8 mouse cellular contexts compared by ENCODE assay signal in genomic region chr7:75371991-75372390, GRCm38 (mm10).
A peak's percentile ranks its signal among the peaks of the same experiment; 100 is the strongest.
DNase-seq lines count a peak whose midpoint lies in the region; ATAC-seq and TF ChIP-seq lines count a peak whose summit lies in the region.

No protein-coding gene starts in this region.

- H3K4me1 ChIP-seq in kidney, adult 2 months (ENCODE audit: control insufficient read depth, insufficient read depth, low read length): no peaks in the 10 kb centered on the region
- peaks cover 11% of the 10 kb centered on the region for H3K4me1 ChIP-seq in liver, embryonic 13.5 days (replicated peaks)
- H3K4me1 ChIP-seq in spleen, adult 2 months (ENCODE audit: control insufficient read depth, insufficient read depth, insufficient read length): peaks cover 9% of the 10 kb centered on the region
- H3K4me1 ChIP-seq in midbrain, embryonic 10.5 days: no peaks in the 10 kb centered on the region
- 0 out of 2 replicates have a peak, but pooled peaks cover 3% of the 10 kb centered on the region for H3K4me1 ChIP-seq in intestine, postnatal 0 days (replicated peaks; ENCODE audit: control insufficient read depth, insufficient read depth, low read length)

- peak; percentile 91 for ATAC-seq in activated CD4-positive, CD25-positive, alpha-beta regulatory T cell, adult 4 months
- 0 out of 2 replicates have a peak, but pooled peaks have one; percentile 39 for ATAC-seq in liver, embryonic 13.5 days (ENCODE audit: low read depth)
- ATAC-seq in intestine, postnatal 0 days: no peak

- no peak for TF ChIP-seq CTCF in kidney, adult 2 months (conservative IDR thresholded peaks at IDR 0.05; ENCODE audit: insufficient read depth, insufficient read length, low read depth, low read length)
- TF ChIP-seq CTCF in spleen, adult 2 months (IDR thresholded peaks at IDR 0.05; ENCODE audit: extremely low read depth, insufficient read depth, insufficient read length, insufficient replicate concordance): no peak
- TF ChIP-seq CTCF in intestine, postnatal 0 days (IDR thresholded peaks at IDR 0.05; ENCODE audit: low read depth): no peak

- peak; percentile 43 for DNase-seq in kidney, postnatal 10 days
- DNase-seq in kidney, adult 2 months: no peak
- DNase-seq in liver, embryonic 13.5 days: no peak
- peak; percentile 71 to 82 for DNase-seq in spleen, adult 2 months (ENCODE audit: low read depth in 1 of 2, low spot score in 2 of 2)
- no peak for DNase-seq in midbrain, embryonic 10.5 days (ENCODE audit: low spot score)
- DNase-seq in cerebellum, postnatal 4 days (ENCODE audit: low spot score in 2 of 2): no peak

- no peaks in the 10 kb centered on the region for H3K36me3 ChIP-seq in kidney, adult 2 months (ENCODE audit: control insufficient read depth, insufficient read depth, low read length)
- H3K36me3 ChIP-seq in liver, embryonic 13.5 days: no peaks in the 10 kb centered on the region
- H3K36me3 ChIP-seq in spleen, adult 2 months (ENCODE audit: control insufficient read depth, insufficient read depth, low read length): no peaks in the 10 kb centered on the region
- H3K36me3 ChIP-seq in midbrain, embryonic 10.5 days: no peaks in the 10 kb centered on the region
- no peaks in the 10 kb centered on the region for H3K36me3 ChIP-seq in intestine, postnatal 0 days (ENCODE audit: control insufficient read depth, insufficient read depth)

- no peak overlapping the region for H3K4me3 ChIP-seq in kidney, adult 2 months (ENCODE audit: insufficient read depth, low read depth, low read length)
- no peak overlapping the region for H3K4me3 ChIP-seq in liver, embryonic 13.5 days (replicated peaks)
- no peak overlapping the region for H3K4me3 ChIP-seq in spleen, adult 2 months (ENCODE audit: extremely low read depth, insufficient read depth, insufficient read length)
- no peak overlapping the region for H3K4me3 ChIP-seq in midbrain, embryonic 10.5 days
- H3K4me3 ChIP-seq in intestine, postnatal 0 days (ENCODE audit: low read depth, low read length): no peak overlapping the region

- no peak overlapping the region for H3K27ac ChIP-seq in kidney, adult 2 months (ENCODE audit: insufficient read depth, low read depth, low read length)
- H3K27ac ChIP-seq in liver, embryonic 13.5 days: no peak overlapping the region
- peak overlapping the region; percentile 50; the same call in 1 of the 2 replicates for H3K27ac ChIP-seq in spleen, adult 2 months (ENCODE audit: insufficient read depth, low read length)
- H3K27ac ChIP-seq in midbrain, embryonic 10.5 days (replicated peaks): no peak overlapping the region
- no peak overlapping the region for H3K27ac ChIP-seq in intestine, postnatal 0 days (ENCODE audit: low read depth, low read length)

- no peak overlapping the region for H3K9ac ChIP-seq in liver, embryonic 13.5 days
- no peak overlapping the region for H3K9ac ChIP-seq in intestine, postnatal 0 days (ENCODE audit: low read depth, low read length)

- no peak overlapping the region for H3K4me2 ChIP-seq in liver, embryonic 13.5 days
- no peak overlapping the region for H3K4me2 ChIP-seq in intestine, postnatal 0 days (replicated peaks; ENCODE audit: low read depth)

- 58% methylated on average over 6 of the region's 6 CpGs for WGBS in kidney, adult 2 months
- 10% methylated on average over 6 of the region's 6 CpGs for WGBS in liver, embryonic 13.5 days (ENCODE audit: insufficient replicate concordance)
- 3% methylated on average over 6 of the region's 6 CpGs for WGBS in spleen, adult 2 months
- 69% methylated on average over 6 of the region's 6 CpGs for WGBS in midbrain, embryonic 10.5 days
- 56% methylated on average over 6 of the region's 6 CpGs for WGBS in intestine, postnatal 0 days

- no peak for TF ChIP-seq POLR2A in kidney, adult 2 months (IDR thresholded peaks at IDR 0.05; ENCODE audit: low read depth, low read length)
- TF ChIP-seq POLR2A in spleen, adult 2 months (IDR thresholded peaks at IDR 0.05; ENCODE audit: low read depth, low read length): no peak

- no peaks in the 10 kb centered on the region for H3K9me3 ChIP-seq in liver, embryonic 13.5 days (replicated peaks)
- no peaks in the 10 kb centered on the region for H3K9me3 ChIP-seq in midbrain, embryonic 10.5 days (replicated peaks)
- H3K9me3 ChIP-seq in intestine, postnatal 0 days (ENCODE audit: control insufficient read depth): no peaks in the 10 kb centered on the region

- no peaks in the 10 kb centered on the region for H3K27me3 ChIP-seq in kidney, adult 2 months (replicated peaks; ENCODE audit: control insufficient read depth, insufficient read depth, low read length)
- H3K27me3 ChIP-seq in liver, embryonic 13.5 days: 0 out of 2 replicates have a peak, but pooled peaks cover 4% of the 10 kb centered on the region
- no peaks in the 10 kb centered on the region for H3K27me3 ChIP-seq in spleen, adult 2 months (ENCODE audit: control insufficient read depth, insufficient read depth, low read length)
- peaks cover 8% of the 10 kb centered on the region for H3K27me3 ChIP-seq in midbrain, embryonic 10.5 days (ENCODE audit: low read depth, poor library complexity, severe bottlenecking)
- no peaks in the 10 kb centered on the region for H3K27me3 ChIP-seq in intestine, postnatal 0 days (replicated peaks; ENCODE audit: control insufficient read depth, insufficient read depth, low read length)

Comparison
In these comparisons a context has a peak if more than half of its experiments do, and no peak if none do; other contexts are left out.
1. DNase-seq: peak in kidney, postnatal 10 days (single experiment) and spleen, adult 2 months (2 of 2); none in kidney, adult 2 months (single experiment), liver, embryonic 13.5 days (single experiment), midbrain, embryonic 10.5 days (single experiment) and cerebellum, postnatal 4 days (0 of 2).